Comparison of ENCODE assay signal across 26 mouse cellular contexts in the genomic region with DNA sequence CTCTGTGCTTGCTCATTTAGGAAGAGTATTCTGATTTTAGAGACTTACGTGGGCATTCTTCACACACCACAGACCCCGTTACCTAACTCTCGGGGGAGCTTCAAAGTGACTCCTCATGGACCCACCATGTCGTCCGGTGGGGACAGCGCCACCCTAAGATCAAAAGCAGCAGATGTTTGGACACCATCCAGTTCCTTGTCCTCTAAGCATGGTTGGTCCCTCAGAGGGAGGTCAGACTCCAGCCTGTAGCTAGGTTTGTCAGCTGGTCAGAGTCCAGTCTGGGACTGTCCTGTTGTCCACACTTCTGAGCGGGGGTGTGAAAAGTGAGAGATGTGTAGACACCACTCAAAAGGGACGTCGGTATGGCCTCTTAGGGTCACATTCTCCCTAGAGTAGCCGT. TPM values are rescaled to one million over a fixed set of nuclear protein-coding genes. Genes with fewer than 3 reads are reported as not detected.
DNase-seq lines count a peak whose midpoint lies in the region; ATAC-seq and TF ChIP-seq lines count a peak whose summit lies in the region.
"Had no signal": no experiment of that assay in that cellular context is flagged by ENCODE, and none has a peak within 500 bp of the region (broad histone marks: within the 10 kb centered on the region; RNA-seq: fewer than 3 reads in every experiment).

No protein-coding gene starts in this region.

- H3K4me2 ChIP-seq in kidney, embryonic 16.5 days (replicated peaks; ENCODE audit: low read depth, low read length), result no peak overlapping the region
- H3K4me2 ChIP-seq in liver, embryonic 12.5 days, result no peak overlapping the region
- H3K4me2 ChIP-seq: embryonic facial prominence, embryonic 12.5 days; heart, embryonic 13.5 days; hindbrain, embryonic 15.5 days; limb, embryonic 13.5 days; lung, embryonic 14.5 days; midbrain, embryonic 12.5 days; neural tube, embryonic 12.5 days had no signal

- no peak for TF ChIP-seq CTCF in liver, adult 2 months (IDR thresholded peaks at IDR 0.05; ENCODE audit: low read depth, low read length)
- no peak for TF ChIP-seq CTCF in olfactory bulb, adult 2 months (IDR thresholded peaks at IDR 0.05; ENCODE audit: insufficient read depth, low read depth, low read length)

- no peak for TF ChIP-seq POLR2A in liver, adult 2 months (IDR thresholded peaks at IDR 0.05; ENCODE audit: extremely low read depth, insufficient read depth, low read length)
- TF ChIP-seq POLR2A in olfactory bulb, adult 2 months (IDR thresholded peaks at IDR 0.05; ENCODE audit: insufficient read depth, low read depth, low read length), result no peak

- peaks cover 22% of the 10 kb centered on the region for H3K27me3 ChIP-seq in kidney, embryonic 16.5 days (ENCODE audit: insufficient read depth, low read length)
- peaks cover 6% of the 10 kb centered on the region; the same call in 1 of the 2 replicates for H3K27me3 ChIP-seq in liver, adult 2 months (ENCODE audit: control insufficient read depth, insufficient read depth, low read length)
- H3K27me3 ChIP-seq in liver, embryonic 12.5 days (replicated peaks), result peaks cover 92% of the 10 kb centered on the region

- H3K4me3 ChIP-seq in kidney, embryonic 16.5 days (ENCODE audit: low read length), result no peak overlapping the region
- H3K4me3 ChIP-seq in liver, adult 2 months (ENCODE audit: insufficient read depth, low read depth, low read length), result no peak overlapping the region
- no peak overlapping the region for H3K4me3 ChIP-seq in liver, embryonic 12.5 days
- no peak overlapping the region for H3K4me3 ChIP-seq in olfactory bulb, adult 2 months (ENCODE audit: insufficient read depth, low read depth, low read length)
- H3K4me3 ChIP-seq: embryonic facial prominence, embryonic 12.5 days; erythroblast, embryonic 14.5 days; heart, embryonic 13.5 days; hindbrain, embryonic 15.5 days; limb, embryonic 13.5 days; midbrain, embryonic 12.5 days; neural tube, embryonic 12.5 days had no signal

- H3K9ac ChIP-seq in kidney, embryonic 16.5 days (replicated peaks; ENCODE audit: low read length), result no peak overlapping the region
- no peak overlapping the region for H3K9ac ChIP-seq in liver, adult 2 months (ENCODE audit: low read depth, low read length)
- no peak overlapping the region for H3K9ac ChIP-seq in liver, embryonic 12.5 days
- H3K9ac ChIP-seq: embryonic facial prominence, embryonic 12.5 days; heart, embryonic 13.5 days; hindbrain, embryonic 15.5 days; limb, embryonic 13.5 days; lung, embryonic 14.5 days; midbrain, embryonic 12.5 days; neural tube, embryonic 12.5 days had no signal

- H3K27ac ChIP-seq in kidney, embryonic 16.5 days (ENCODE audit: low read length), result no peak overlapping the region
- H3K27ac ChIP-seq in liver, adult 2 months (replicated peaks; ENCODE audit: insufficient read depth, low read depth, low read length), result peak overlapping the region; percentile 15; the same call in 1 of the 2 replicates
- H3K27ac ChIP-seq in liver, embryonic 12.5 days, result no peak overlapping the region
- peak overlapping the region; percentile 15; the same call in 1 of the 2 replicates for H3K27ac ChIP-seq in olfactory bulb, adult 2 months (ENCODE audit: insufficient read depth, low read depth, low read length)
- H3K27ac ChIP-seq: embryonic facial prominence, embryonic 12.5 days; heart, embryonic 13.5 days; hindbrain, embryonic 15.5 days; kidney, postnatal 0 days; limb, embryonic 13.5 days; midbrain, embryonic 12.5 days; neural tube, embryonic 12.5 days had no signal

- no peak for ATAC-seq in kidney, embryonic 16.5 days (ENCODE audit: low FRiP score, low TSS enrichment)
- ATAC-seq in liver, embryonic 12.5 days, result no peak
- ATAC-seq: forebrain, embryonic 14.5 days had no signal

- peaks cover 24% of the 10 kb centered on the region for H3K4me1 ChIP-seq in kidney, embryonic 16.5 days (ENCODE audit: insufficient read depth, low read length)
- H3K4me1 ChIP-seq in liver, adult 2 months (ENCODE audit: control insufficient read depth, insufficient read depth, low read length), result no peaks in the 10 kb centered on the region
- no peaks in the 10 kb centered on the region for H3K4me1 ChIP-seq in liver, embryonic 12.5 days
- peaks cover 14% of the 10 kb centered on the region for H3K4me1 ChIP-seq in olfactory bulb, adult 2 months (ENCODE audit: control insufficient read depth, insufficient read depth, low read length)

- peak; percentile 54 for DNase-seq in kidney, adult 11 months
- DNase-seq in liver, adult 2 months (ENCODE audit: extremely low read depth, low read depth, low spot score), result no peak
- DNase-seq in brain, adult 2 months (ENCODE audit: low read depth, low spot score), result peak; percentile 65
- DNase-seq in embryo, embryonic 10 days (ENCODE audit: low spot score), result no peak
- DNase-seq: adrenal gland, postnatal 36 days; cerebellum, adult 8-10 months; gastrocnemius, postnatal 14 days; lung, embryonic 14.5 days; lung, postnatal 4 days; thymus, postnatal 36 days had no signal

- 76% methylated on average over 10 of the region's 10 CpGs for WGBS in kidney, embryonic 16.5 days
- WGBS in liver, adult 2 months, result 37% methylated on average over 10 of the region's 10 CpGs
- 66% methylated on average over 10 of the region's 10 CpGs for WGBS in liver, embryonic 12.5 days (ENCODE audit: insufficient replicate concordance)
- WGBS in olfactory bulb, adult 2 months, result 65% methylated on average over 10 of the region's 10 CpGs

- H3K9me3 ChIP-seq in kidney, embryonic 16.5 days (ENCODE audit: low read length), result no peaks in the 10 kb centered on the region
- no peaks in the 10 kb centered on the region for H3K9me3 ChIP-seq in liver, embryonic 12.5 days (replicated peaks)
- H3K9me3 ChIP-seq: embryonic facial prominence, embryonic 12.5 days; heart, embryonic 13.5 days; hindbrain, embryonic 15.5 days; limb, embryonic 13.5 days; midbrain, embryonic 12.5 days; neural tube, embryonic 12.5 days had no signal

- no peaks in the 10 kb centered on the region for H3K79me2 ChIP-seq in liver, adult 2 months (ENCODE audit: control insufficient read depth, insufficient read depth, low read length)

- H3K36me3 ChIP-seq in kidney, embryonic 16.5 days (ENCODE audit: insufficient read depth, low read length), result no peaks in the 10 kb centered on the region
- H3K36me3 ChIP-seq in liver, adult 2 months (ENCODE audit: control insufficient read depth, insufficient read depth, low read length), result no peaks in the 10 kb centered on the region
- H3K36me3 ChIP-seq in liver, embryonic 12.5 days, result no peaks in the 10 kb centered on the region
- H3K36me3 ChIP-seq: embryonic facial prominence, embryonic 12.5 days; heart, embryonic 13.5 days; hindbrain, embryonic 15.5 days; limb, embryonic 13.5 days; midbrain, embryonic 12.5 days; neural tube, embryonic 12.5 days had no signal

RNA-seq across cellular contexts. Expression of a gene that starts 5.7 kb away (rescaled TPM):
- polyA plus RNA-seq in kidney, embryonic 16.5 days (2015; fragmentation: Nextera tagmentation; extraction: Ambion mirVana), result 1.2 and 1.6 TPM in 2 replicates
- total RNA-seq in liver, adult 2 months (2014; rRNA removed), result 0.37 and 0.47 TPM in 2 replicates
- polyA plus RNA-seq in liver, adult 2 months (2012; rRNA removed), result 0.34 and 0.39 TPM in 2 replicates
- polyA plus RNA-seq in liver, embryonic 12.5 days (2016; fragmentation: Nextera tagmentation; extraction: Ambion mirVana), result 0.02 and 0.07 TPM in 2 replicates
- polyA plus RNA-seq in olfactory bulb, adult 2 months (2012; ENCODE audit: insufficient read depth, insufficient read length, low replicate concordance, missing spikeins), result 93.5 and 169 TPM in 2 replicates
- total RNA-seq: monocyte, adult 5-6 weeks had no signal
- polyA plus RNA-seq: erythroblast, embryonic 14.5 days; heart, embryonic 13.5 days had no signal

RNA-seq across cellular contexts. Expression of a gene that starts 17.6 kb away (rescaled TPM):
- polyA plus RNA-seq in kidney, embryonic 16.5 days (2015; fragmentation: Nextera tagmentation; extraction: Ambion mirVana), result not detected in 2 replicates
- total RNA-seq in liver, adult 2 months (2014; rRNA removed), result 0.09 and 0.20 TPM in 2 replicates
- 0.02 and 0.09 TPM in 2 replicates for polyA plus RNA-seq in liver, adult 2 months (2012; rRNA removed)
- not detected in 2 replicates for polyA plus RNA-seq in liver, embryonic 12.5 days (2016; fragmentation: Nextera tagmentation; extraction: Ambion mirVana)
- polyA plus RNA-seq in olfactory bulb, adult 2 months (2012; ENCODE audit: insufficient read depth, insufficient read length, low replicate concordance, missing spikeins), result not detected in 2 replicates
- total RNA-seq: common myeloid progenitor, adult 5-6 weeks; gastrocnemius, postnatal 14 days; heart, adult 18-20 months; monocyte, adult 5-6 weeks had no signal
- polyA plus RNA-seq: heart, embryonic 13.5 days; stomach, embryonic 14.5 days had no signal

RNA-seq across cellular contexts. Expression of a gene that starts 29.6 kb away (rescaled TPM):
- 7.3 and 7.8 TPM in 2 replicates for polyA plus RNA-seq in kidney, embryonic 16.5 days (2015; fragmentation: Nextera tagmentation; extraction: Ambion mirVana)
- 3.6 and 3.7 TPM in 2 replicates for total RNA-seq in liver, adult 2 months (2014; rRNA removed)
- polyA plus RNA-seq in liver, adult 2 months (2012; rRNA removed), result 2.9 and 4.4 TPM in 2 replicates
- 4.3 TPM in 2 replicates for polyA plus RNA-seq in liver, embryonic 12.5 days (2016; fragmentation: Nextera tagmentation; extraction: Ambion mirVana)
- polyA plus RNA-seq in olfactory bulb, adult 2 months (2012; ENCODE audit: insufficient read depth, insufficient read length, low replicate concordance, missing spikeins), result not detected in 2 replicates

RNA-seq across cellular contexts. Expression of a gene that starts 48.8 kb away (rescaled TPM):
- polyA plus RNA-seq in kidney, embryonic 16.5 days (2015; fragmentation: Nextera tagmentation; extraction: Ambion mirVana), result 1.7 and 2.4 TPM in 2 replicates
- 0.92 and 0.94 TPM in 2 replicates for total RNA-seq in liver, adult 2 months (2014; rRNA removed)
- polyA plus RNA-seq in liver, adult 2 months (2012; rRNA removed), result 0.37 and 0.59 TPM in 2 replicates
- 0.24 and 0.36 TPM in 2 replicates for polyA plus RNA-seq in liver, embryonic 12.5 days (2016; fragmentation: Nextera tagmentation; extraction: Ambion mirVana)
- 130 and 318 TPM in 2 replicates for polyA plus RNA-seq in olfactory bulb, adult 2 months (2012; ENCODE audit: insufficient read depth, insufficient read length, low replicate concordance, missing spikeins)
- total RNA-seq: common myeloid progenitor, adult 5-6 weeks; monocyte, adult 5-6 weeks had no signal
- polyA plus RNA-seq: erythroblast, embryonic 14.5 days had no signal

Comparison
In these comparisons a context has a peak if more than half of its experiments do, and no peak if none do; other contexts are left out.
1. H3K27ac ChIP-seq: peak in liver, adult 2 months (single experiment) and olfactory bulb, adult 2 months (single experiment); none in kidney, embryonic 16.5 days (single experiment) and liver, embryonic 12.5 days (single experiment).
2. DNase-seq: peak in kidney, adult 11 months (single experiment) and brain, adult 2 months (single experiment); none in liver, adult 2 months (single experiment) and embryo, embryonic 10 days (single experiment).
3. RNA of a gene that starts 5.7 kb away (polyA plus RNA-seq): 93.5 to 169 TPM in olfactory bulb, adult 2 months; 1.2 to 1.6 TPM in kidney, embryonic 16.5 days, 0.34 to 0.39 TPM in liver, adult 2 months and 0.02 to 0.07 TPM in liver, embryonic 12.5 days; every median in the first group is over 10 times any median in the second.